Mouse (Mus musculus) forebrain, embryonic 11.5 days (tissue): Measurements from ENCODE around the gene Hist1h2ac. TPM values are rescaled to one million over a fixed set of nuclear protein-coding genes. Genes with fewer than 3 reads are reported as not detected.

ENCODE experiments used
- ATAC-seq: fragments of 200-750 bp; cut with Nextera tagmentation; replicated peaks from 2 replicates; pipeline ENCODE4 v1.8.0; 2017; ENCODE audit warnings: moderate TSS enrichment; ENCODE audit not compliant: low FRiP score
- DNase-seq: peaks from one replicate; pipeline ENCODE4 v3.0.0-alpha.2; 2017; ENCODE audit warnings: low spot score
- H3K27ac ChIP-seq: fragments of 300-500 bp; sonication (generic); 2 replicates; pipeline ENCODE4 v1.5.1; 2014; ENCODE audit warnings: low read depth, low read length
- H3K27me3 ChIP-seq: fragments of 300-500 bp; sonication (generic); 2 replicates; pipeline ENCODE4 v1.6.1; 2014; ENCODE audit warnings: mild to moderate bottlenecking, low read length, mixed read lengths; ENCODE audit not compliant: control insufficient read depth, insufficient read depth
- H3K36me3 ChIP-seq: fragments of 300-500 bp; sonication (generic); 2 replicates; pipeline ENCODE4 v1.6.1; 2014; ENCODE audit warnings: mild to moderate bottlenecking, low read length, moderate library complexity, mixed read lengths; ENCODE audit not compliant: control insufficient read depth, insufficient read depth
- H3K4me1 ChIP-seq: fragments of 300-500 bp; sonication (generic); replicated peaks from 2 replicates; pipeline ENCODE4 v1.6.1; 2014; ENCODE audit warnings: low read length, mixed read lengths; ENCODE audit not compliant: control insufficient read depth, insufficient read depth
- H3K4me2 ChIP-seq: fragments of 300-500 bp; sonication (generic); 2 replicates; pipeline ENCODE4 v1.6.1; 2014; ENCODE audit warnings: low read depth, mild to moderate bottlenecking, low read length, moderate library complexity, mixed read lengths; ENCODE audit not compliant: severe bottlenecking
- H3K4me3 ChIP-seq: fragments of 300-500 bp; sonication (generic); 2 replicates; pipeline ENCODE4 v1.5.1; 2014; ENCODE audit warnings: low read depth, low read length
- H3K9ac ChIP-seq: fragments of 300-500 bp; sonication (generic); 2 replicates; pipeline ENCODE4 v1.6.1; 2014; ENCODE audit warnings: low read length
- H3K9me3 ChIP-seq: fragments of 300-500 bp; sonication (generic); 2 replicates; pipeline ENCODE4 v1.6.1; 2016; ENCODE audit warnings: low read length, mixed read lengths; ENCODE audit not compliant: control insufficient read depth
- WGBS: fragments of 180-500 bp; shearing (Covaris S2); extraction: QIAGEN DNeasy Blood & Tissue Kit; methylation state at CpG from one replicate; pipeline ENCODE4 v1.1.7; 2014; 5-methylcytosine and 5-hydroxymethylcytosine counted together
- polyA plus RNA-seq: library from polyadenylated mRNA; unstranded; fragments of >200 nt; fragmentation: Nextera tagmentation; extraction: Ambion mirVana; gene quantifications from 2 replicates; pipeline ENCODE4 v1.2.1, GENCODE M21; 2014

Gene Hist1h2ac
- polyA plus RNA-seq, 1 experiment from 2014 or later, result 1.2 TPM

DNA sequence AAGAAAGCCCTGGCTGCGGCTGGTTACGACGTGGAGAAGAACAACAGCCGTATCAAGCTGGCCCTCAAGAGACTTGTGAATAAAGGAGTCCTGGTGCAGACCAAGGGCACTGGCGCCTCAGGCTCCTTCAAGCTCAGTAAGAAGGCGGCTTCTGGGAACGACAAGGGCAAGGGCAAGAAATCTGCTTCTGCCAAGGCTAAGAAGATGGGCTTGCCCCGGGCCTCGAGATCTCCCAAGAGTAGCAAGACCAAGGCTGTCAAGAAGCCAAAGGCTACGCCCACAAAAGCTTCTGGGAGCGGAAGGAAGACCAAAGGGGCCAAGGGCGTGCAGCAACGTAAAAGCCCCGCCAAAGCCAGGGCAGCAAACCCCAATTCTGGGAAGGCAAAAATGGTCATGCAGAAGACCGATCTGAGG lies 12.3 kb upstream of the Hist1h2ac start:
- no peak overlapping the region for H3K4me2 ChIP-seq
- no peak overlapping the region for H3K9ac ChIP-seq
- no peaks in the 10 kb centered on the region for H3K9me3 ChIP-seq
- ATAC-seq (no peak), DNase-seq (peak; percentile 52)
- H3K36me3 ChIP-seq, result no peaks in the 10 kb centered on the region
- no peak overlapping the region for H3K27ac ChIP-seq
- no peaks in the 10 kb centered on the region for H3K27me3 ChIP-seq
- no peak overlapping the region for H3K4me3 ChIP-seq
- 64% methylated on average over 15 of the region's 15 CpGs for WGBS
- H3K4me1 ChIP-seq, result no peaks in the 10 kb centered on the region

DNA sequence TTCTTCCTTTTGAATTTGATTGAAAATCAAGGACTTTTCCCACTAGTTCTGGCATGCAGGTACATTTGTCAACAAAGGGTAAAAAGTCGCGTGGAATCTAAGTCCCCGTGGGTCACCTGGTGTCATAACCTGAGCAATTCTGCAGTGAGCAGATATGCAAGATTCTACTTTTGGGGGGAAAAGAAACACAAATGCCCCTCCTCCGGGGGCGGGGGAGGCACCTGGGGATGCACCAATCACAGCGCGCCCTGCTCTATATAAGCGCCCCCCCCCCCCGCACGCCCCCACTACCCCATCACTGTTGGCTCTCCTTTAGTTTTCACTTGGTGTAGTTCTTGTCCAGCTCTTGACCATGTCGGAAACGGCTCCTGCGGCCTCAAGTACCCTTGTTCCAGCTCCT lies 11.8 kb upstream of the Hist1h2ac start, which contains the start of gene Hist1h1t:
Gene Hist1h1t (plus strand): TSS at position 301 of the 400 bp plus-strand sequence.
- no peak for DNase-seq
- Histone ChIP-seq H3K9ac (no peak within 1 kb of the TSS), H3K4me1 (no peaks in the 10 kb centered on the region), H3K4me3 (no peak within 1 kb of the TSS), H3K27me3 (no peaks in the 10 kb centered on the region), H3K9me3 (no peaks in the 10 kb centered on the region), H3K36me3 (no peaks in the 10 kb centered on the region), H3K27ac (no peak within 1 kb of the TSS), H3K4me2 (no peak within 1 kb of the TSS)
- ATAC-seq, result no peak
- WGBS, result 52% methylated on average over 13 of the region's 13 CpGs

DNA sequence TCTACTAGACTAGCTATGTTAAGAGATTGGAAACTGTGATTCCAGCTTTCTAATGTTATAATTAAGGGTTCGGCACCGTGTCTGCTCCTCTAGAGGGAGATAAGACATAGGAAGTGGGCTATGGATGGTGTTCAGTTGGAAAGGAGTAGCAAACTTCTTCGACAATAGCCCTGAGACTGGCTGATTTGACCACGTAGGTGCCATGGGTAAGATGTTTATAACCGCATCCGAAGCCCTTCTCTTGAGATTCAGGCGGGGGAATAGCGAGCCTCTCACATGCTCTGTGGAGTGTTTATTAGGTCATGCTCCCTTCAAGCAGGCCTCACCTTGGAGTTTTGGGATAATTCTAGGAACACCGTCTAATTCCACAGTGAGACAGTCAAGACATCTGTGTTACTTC lies 11.2 kb upstream of the Hist1h2ac start:
- 94% methylated on average over 9 of the region's 9 CpGs for WGBS
- Histone ChIP-seq H3K4me1 (no peaks in the 10 kb centered on the region), H3K9me3 (no peaks in the 10 kb centered on the region), H3K27ac (no peak overlapping the region), H3K4me2 (no peak overlapping the region), H3K36me3 (no peaks in the 10 kb centered on the region), H3K9ac (no peak overlapping the region), H3K27me3 (no peaks in the 10 kb centered on the region), H3K4me3 (no peak overlapping the region)
- ATAC-seq (no peak), DNase-seq (no peak)

DNA sequence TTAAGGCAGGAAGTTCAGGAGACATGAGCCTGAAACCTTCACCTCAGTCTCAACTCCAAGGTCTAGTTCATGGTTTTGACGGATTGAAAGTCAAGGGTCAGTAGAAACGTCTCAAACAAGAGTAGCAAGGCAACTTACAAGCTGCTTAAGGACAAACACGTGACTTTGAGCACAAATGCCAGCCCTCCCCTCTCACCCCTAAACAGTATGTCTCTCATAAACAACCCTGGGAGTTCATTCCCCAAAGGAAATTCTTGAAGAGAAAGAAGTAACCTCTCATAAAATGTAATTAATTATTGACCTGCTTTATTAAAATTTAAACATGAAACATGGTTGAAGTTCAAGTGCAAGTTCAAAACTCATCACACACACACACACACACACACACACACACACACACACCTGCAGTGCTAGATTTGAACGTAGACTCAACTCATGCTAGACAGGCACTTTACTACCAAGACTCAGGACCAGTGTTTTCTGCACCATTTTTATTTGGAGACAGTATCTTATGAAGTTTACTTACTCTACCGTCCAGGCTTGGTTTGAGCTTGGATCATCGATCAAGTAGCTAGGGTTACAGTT lies 10.2 kb upstream of the Hist1h2ac start:
- no peaks in the 10 kb centered on the region for H3K4me1 ChIP-seq
- 89% methylated on average over 6 of the region's 6 CpGs for WGBS
- no peak overlapping the region for H3K4me3 ChIP-seq
- H3K9ac ChIP-seq, result no peak overlapping the region
- no peaks in the 10 kb centered on the region for H3K9me3 ChIP-seq
- ATAC-seq, result no peak
- no peak overlapping the region for H3K27ac ChIP-seq
- H3K27me3 ChIP-seq, result no peaks in the 10 kb centered on the region
- no peaks in the 10 kb centered on the region for H3K36me3 ChIP-seq
- no peak for DNase-seq
- no peak overlapping the region for H3K4me2 ChIP-seq

- ATAC-seq, result no peak
- H3K9ac ChIP-seq, result no peak overlapping the region
- no peak overlapping the region for H3K27ac ChIP-seq
- WGBS, result 88% methylated on average over 2 of the region's 2 CpGs
- H3K9me3 ChIP-seq, result no peaks in the 10 kb centered on the region
- no peaks in the 10 kb centered on the region for H3K36me3 ChIP-seq
- H3K4me1 ChIP-seq, result no peaks in the 10 kb centered on the region
- no peak for DNase-seq
- H3K27me3 ChIP-seq, result no peaks in the 10 kb centered on the region
- H3K4me2 ChIP-seq, result no peak overlapping the region
- H3K4me3 ChIP-seq, result no peak overlapping the region
Observed at GRCm38 (mm10) chr13:23689459-23689858, 5.7 kb upstream of the Hist1h2ac start.

- Histone ChIP-seq H3K36me3 (no peaks in the 10 kb centered on the region), H3K4me2 (no peak overlapping the region), H3K9me3 (no peaks in the 10 kb centered on the region), H3K27me3 (no peaks in the 10 kb centered on the region), H3K4me3 (no peak overlapping the region), H3K9ac (no peak overlapping the region), H3K4me1 (no peaks in the 10 kb centered on the region), H3K27ac (no peak overlapping the region)
- no peak for ATAC-seq
- no peak for DNase-seq
- WGBS, result 95% methylated on average over 2 of the region's 2 CpGs
Observed at GRCm38 (mm10) chr13:23688956-23689355, 5.2 kb upstream of the Hist1h2ac start.

DNA sequence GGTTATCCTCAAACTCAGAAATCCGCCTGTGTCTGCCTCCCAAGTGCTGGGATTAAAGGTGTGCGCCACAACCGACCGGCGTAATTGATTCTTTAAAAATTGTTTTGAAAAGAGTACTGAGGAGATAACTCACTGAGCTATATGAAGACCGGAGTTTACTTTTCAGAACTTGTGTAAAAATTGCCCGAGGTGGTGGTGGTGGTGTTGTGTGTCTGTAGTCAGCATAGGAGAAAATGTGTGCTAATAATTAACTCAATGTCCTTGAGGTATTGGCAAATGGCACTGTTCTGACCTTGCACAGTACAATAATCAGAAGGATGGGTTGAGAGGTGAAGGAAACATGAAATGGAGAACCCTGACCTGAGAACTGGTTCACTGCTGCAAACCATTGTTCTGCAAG lies 4.2 kb upstream of the Hist1h2ac start:
- Histone ChIP-seq H3K27me3 (no peaks in the 10 kb centered on the region), H3K4me3 (no peak overlapping the region), H3K9me3 (no peaks in the 10 kb centered on the region), H3K4me1 (no peaks in the 10 kb centered on the region), H3K27ac (no peak overlapping the region), H3K9ac (no peak overlapping the region), H3K4me2 (no peak overlapping the region), H3K36me3 (no peaks in the 10 kb centered on the region)
- 90% methylated on average over 7 of the region's 7 CpGs for WGBS
- ATAC-seq (no peak), DNase-seq (no peak)

GRCm38 (mm10) chr13:23687181-23687580 lies 3.4 kb upstream of the Hist1h2ac start:
- Histone ChIP-seq H3K27me3 (no peaks in the 10 kb centered on the region), H3K4me3 (no peak overlapping the region), H3K4me2 (no peak overlapping the region), H3K36me3 (no peaks in the 10 kb centered on the region), H3K9me3 (no peaks in the 10 kb centered on the region), H3K27ac (no peak overlapping the region), H3K9ac (no peak overlapping the region), H3K4me1 (0 out of 2 replicates have a peak, but pooled peaks cover 2% of the 10 kb centered on the region)
- WGBS, result 90% methylated on average over 4 of the region's 4 CpGs
- ATAC-seq, result no peak
- DNase-seq, result no peak

DNA sequence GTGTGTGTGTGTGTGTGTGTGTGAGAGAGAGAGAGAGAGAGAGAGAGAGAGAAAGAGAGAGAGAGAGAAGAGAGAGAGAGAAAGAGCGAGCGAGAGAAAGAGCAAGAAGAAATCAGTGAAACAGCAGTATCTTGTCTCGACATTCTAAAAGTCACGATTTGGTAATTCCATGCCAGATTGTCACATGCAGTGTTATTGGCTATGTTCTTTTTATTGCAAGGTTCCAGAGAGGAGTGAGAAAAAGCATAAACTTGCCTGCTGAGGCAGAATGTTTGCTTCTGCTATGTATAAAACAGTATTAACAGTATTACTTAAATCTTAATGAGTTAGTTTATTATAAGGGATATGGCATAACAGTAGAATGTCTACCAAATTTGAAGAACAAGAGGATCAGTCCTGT lies 2.2 kb upstream of the Hist1h2ac start:
- H3K4me2 ChIP-seq, result peak overlapping the region; percentile 71; the same call in 1 of the 2 replicates
- H3K9me3 ChIP-seq, result no peaks in the 10 kb centered on the region
- WGBS, result 72% methylated on average over 4 of the region's 4 CpGs
- peak overlapping the region; percentile 40; the same call in 1 of the 2 replicates for H3K4me3 ChIP-seq
- no peak for DNase-seq
- no peaks in the 10 kb centered on the region for H3K36me3 ChIP-seq
- H3K27ac ChIP-seq, result peak overlapping the region; percentile 98
- peak overlapping the region; percentile 53 for H3K9ac ChIP-seq
- no peak for ATAC-seq
- no peaks in the 10 kb centered on the region for H3K27me3 ChIP-seq
- 0 out of 2 replicates have a peak, but pooled peaks cover 2% of the 10 kb centered on the region for H3K4me1 ChIP-seq
